Mouse (Mus musculus) neutrophil, adult 5-6 weeks (primary cell): ENCODE measurements at regions not wholly inside any gene's neighbourhood (a gene's known extent, or its start where the extent isn't known, plus 50 kb on each side); places are given as distances from the start of the nearest gene placed in this dataset.

Experiments used
- ATAC-seq: fragments of 151-379, 151-347 bp; 2 replicates; pipeline ENCODE4 v1.8.0; 2017; ENCODE audit warnings: mild to moderate bottlenecking, moderate TSS enrichment; ENCODE audit not compliant: insufficient number of reproducible peaks, poor library complexity, low FRiP score, severe bottlenecking; ENCODE audit errors: extremely low read depth

DNA sequence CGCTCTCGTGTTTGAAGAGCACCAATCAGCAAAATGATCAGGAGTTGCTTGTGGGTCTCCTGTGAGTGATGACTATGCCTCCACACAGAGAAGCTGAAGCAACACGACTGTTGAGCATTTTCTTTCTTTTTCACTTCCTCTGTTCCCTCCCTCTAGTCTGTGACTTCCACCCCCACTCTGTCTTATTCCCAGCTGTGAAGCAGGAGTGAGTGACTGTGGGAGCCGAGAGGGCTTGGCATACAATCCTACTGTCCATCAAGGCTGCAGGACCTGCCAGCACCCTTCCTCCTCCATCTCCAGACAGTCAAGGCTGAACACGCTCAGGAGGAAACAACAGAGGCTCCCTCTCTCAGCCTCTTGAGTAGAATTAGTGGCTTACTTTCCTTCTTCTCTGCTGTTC is 401.3 kb downstream of the Plcl1 start:
- ATAC-seq: no peak

DNA sequence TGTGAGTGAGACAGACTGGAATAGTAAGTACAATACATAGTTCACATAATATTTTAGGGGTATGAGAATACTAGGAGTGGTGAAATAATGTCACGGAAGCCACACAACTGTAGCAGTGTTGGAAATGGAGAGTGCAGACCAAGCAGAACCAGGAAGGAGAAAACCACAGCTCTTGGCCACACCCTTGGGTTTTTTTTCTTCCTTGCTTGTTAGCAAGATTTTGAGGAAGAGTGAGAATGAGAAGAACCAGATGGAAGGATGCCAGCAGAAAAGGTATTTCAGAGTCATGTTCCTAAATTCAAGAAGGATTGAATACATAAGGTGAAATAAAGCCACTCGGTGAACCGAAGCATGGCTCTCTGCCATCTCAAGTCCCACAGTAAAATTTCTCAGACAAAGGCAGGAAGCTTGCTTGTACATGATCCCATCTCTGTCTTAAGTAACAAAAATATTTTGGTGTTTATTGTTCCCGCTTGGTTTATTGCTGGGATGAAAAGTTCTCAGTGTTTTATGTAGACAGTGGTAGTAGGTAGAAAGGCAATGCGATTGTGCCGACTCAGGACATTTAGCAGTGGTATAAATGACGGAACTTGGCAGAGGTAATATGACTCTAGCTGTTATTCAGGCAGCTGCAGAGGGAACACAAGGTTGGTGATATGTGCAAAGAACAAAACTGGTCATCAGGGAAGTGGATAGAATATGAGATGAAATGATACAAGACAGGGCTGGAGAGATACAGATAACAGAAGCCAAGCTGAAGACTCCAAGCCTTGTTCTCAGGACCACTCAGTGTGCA is 403.2 kb downstream of the Plcl1 start:
- 0 out of 2 replicates have a peak, but pooled peaks have one; percentile 16 for ATAC-seq

DNA sequence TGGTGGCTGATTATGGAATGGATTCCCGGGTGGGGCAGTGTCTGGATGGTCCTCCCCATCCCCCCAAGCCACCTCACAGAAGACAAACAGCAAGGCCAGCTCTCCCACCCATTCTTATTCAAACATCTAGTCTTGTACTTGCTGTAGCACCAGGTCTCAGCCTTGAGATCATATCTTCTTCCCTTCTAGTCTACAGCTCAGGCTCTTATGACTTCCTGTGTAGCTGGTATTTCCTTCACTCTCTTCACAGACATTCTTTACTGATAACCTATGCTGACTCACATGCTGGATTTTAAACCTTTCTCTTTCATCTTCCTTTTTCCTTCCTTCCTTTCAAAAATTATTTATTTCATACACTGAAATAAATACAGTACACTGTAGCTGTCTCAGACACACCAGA is 406.8 kb downstream of the Plcl1 start:
- ATAC-seq: no peak

DNA sequence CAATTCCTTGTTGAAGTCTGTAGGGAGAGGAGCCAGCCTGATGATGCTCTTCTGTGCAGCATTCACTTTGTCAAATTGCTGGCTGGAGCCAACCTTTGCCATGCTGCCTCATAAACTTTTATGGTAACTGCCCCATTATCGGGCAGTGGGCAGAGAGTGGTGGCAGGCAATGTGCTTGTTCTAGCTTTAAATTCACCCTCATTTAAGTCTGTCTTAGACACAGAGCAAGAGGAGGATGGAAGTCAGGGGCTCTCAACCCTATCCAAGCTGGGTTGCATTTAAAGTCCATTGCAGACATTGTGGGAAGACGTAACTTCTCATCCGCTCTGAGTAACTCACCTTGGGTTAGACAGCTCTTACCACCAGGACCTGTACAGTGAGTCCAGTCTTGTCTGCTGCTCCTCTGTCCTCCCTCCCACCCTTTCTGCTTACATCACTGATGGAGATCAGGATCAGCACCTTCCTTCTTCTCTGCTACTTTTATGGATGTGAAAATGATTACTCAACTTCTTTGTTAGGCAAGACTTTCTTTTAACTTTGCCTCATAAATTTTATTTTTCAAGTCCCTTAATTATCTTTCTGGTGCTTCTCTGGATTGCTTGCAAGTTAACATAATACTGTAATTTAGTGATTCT is 415.3 kb downstream of the Plcl1 start:
- ATAC-seq: no peak

DNA sequence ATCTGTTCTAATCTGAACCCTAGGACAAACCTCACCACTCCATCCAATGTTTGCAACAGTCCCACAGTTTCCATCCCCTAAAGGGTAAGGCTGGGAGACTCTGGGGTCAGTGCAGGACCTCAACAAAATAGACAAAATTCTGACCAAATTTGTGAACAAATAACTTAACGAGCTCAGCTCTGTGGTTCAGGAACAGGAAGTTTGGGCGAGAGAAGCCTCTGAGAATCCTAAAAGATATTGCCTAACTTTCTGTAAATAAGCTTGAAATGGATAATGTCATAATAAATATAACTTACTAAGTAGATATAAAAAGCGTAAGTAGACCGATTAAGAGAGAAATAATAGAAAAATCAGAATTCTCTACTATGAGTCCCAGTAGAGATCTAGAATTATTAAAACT is 416.9 kb downstream of the Plcl1 start:
- ATAC-seq: no peak

DNA sequence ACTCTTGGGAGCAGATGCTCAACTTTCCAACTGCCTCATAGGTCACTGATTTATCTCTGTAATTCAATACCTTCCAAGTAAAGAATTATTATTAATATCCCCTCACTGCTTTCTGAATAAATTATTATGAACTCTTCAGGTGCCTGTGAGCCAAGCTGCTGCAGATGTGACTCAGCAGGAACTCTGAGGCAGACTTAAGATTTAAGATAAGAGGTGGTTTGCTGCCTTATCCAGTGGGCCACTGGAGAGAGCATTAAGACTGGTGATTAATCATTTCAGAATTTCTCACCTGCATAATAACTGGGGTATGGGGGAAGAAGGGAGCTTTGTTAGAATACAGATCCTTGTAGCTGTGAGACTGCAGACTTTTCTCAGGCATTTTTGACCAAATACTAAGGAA is 421.5 kb downstream of the Plcl1 start:
- no peak for ATAC-seq

DNA sequence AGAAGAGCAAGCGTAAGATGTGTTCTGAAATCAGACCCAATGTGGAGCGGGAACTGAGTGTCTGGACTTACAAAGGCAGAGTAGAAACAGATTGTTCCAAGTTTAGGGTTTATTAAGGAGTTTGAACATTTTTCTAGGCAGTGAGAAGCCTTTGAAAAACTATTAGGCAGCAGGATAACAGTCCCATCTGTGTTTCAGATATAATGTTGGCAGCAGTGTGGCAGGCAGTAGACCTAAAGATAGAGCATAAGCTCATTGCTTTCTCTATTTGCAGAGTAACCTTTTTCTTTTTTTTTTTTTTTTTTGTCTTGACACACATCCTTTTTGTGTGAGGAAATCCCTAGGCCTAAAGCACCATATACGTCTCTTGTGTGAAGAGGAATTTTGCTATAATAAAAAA is 429.6 kb downstream of the Plcl1 start:
- ATAC-seq: no peak

DNA sequence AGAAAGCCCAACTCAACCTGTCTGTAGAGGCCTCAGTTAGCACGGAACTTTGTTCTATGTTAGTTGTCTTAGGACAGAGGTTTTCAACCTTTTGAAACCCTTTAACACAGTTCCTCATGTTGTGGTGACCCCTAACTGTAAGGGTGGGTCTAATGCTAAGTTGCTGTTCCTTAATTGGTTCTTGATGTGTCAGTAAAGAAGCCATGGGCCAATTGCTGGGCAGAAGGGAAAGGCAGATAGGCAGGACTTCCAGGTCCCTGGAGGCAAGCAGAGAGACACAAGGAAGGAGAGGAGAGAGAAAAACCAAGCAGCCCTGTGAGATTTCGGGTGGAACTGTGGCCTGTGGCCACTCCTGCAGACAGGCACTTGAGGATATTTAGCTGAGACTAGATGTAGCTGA is 431.0 kb downstream of the Plcl1 start:
- ATAC-seq: no peak

DNA sequence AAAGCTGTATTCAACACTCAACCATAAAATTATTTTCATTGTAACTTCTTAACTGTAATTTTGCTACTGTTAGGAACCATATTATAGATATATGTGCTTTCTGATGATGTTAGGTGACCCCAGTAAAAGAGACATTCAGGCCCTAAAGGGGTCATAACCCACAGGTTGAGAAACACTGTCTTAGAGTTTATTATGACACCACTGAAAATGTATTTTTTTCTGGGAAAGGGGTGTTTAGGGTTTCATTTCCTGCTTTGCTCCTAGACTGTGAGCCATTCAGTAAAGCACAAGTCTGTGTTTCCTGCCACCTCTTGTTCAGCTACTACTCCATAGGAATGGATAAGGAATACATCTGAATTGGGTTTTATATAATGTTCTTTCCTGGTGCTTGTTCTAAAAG is 431.6 kb downstream of the Plcl1 start:
- ATAC-seq: no peak

DNA sequence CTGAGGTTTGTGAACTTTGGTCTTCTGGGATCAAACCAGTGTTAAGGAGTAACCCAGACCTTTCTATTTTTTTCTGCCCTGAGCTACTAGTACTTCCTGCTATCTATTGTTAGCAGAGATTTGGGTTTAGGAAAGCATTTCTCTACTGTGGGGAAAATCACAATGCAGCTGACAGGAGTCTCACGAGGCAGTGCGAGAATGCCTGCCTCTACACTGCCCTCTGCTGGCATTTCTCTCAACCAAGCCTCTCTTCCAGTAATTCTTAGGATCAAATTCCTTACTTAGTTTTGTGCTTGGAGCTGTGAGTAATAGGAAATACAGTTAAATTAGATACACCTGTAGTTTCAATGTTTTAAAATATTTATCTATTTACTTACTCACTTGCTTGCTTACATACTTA is 432.4 kb downstream of the Plcl1 start:
- no peak for ATAC-seq

DNA sequence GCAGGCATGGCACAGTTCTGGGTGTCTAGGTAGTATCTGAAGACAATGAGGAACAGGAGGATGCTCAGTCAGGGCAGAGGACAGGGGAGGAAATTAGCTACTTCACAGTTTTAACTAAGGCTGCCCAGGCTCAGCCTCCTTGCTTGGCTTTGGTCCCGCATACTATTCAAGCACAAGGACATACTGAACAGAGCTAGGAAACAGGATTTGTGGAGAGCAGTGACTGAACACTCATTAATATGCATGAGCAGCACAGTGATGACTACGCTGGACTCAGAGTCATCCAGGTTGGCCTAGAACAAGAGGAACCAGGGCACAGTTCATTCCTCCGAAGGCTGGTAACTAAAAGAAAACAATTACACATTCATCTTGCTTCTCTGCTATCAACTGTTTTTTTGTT is 443.1 kb downstream of the Plcl1 start:
- no peak for ATAC-seq

DNA sequence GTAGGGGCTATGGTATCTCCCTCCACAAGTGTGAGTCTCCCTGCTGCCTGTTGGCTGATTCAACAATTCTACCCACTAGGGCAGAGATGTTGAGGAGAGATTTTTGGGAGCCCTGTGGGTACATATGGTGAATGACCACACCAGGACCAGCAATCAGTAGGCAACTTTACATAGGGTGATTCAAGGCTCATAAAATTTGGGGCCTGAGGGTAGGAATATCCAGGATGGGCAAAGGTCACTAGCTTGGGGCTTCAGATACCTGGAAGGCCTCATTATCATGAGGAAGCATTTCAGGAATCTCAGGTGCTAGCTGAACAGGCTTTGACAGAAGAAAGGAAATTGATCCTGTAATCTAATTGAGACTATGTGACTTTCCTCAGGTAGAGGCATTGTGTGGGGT is 446.6 kb downstream of the Plcl1 start:
- no peak for ATAC-seq

DNA sequence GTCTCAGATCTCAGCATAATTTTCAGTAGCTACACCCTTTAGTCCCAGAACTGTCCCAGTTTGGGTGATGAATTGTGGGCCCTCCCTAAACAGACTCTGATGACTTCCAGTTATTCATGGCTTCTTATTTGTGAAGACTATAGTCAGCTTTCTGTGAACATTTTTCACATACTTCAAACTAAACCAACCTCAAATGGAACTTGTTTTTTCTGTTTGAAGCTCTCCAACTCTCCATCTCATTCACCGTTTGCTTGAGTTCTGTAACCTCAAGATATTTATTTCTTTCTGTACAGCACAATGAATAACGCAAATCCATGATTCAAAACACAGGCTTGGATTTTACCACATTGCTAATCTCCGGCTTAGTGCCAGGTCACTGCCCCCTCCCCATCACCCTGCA is 453.4 kb downstream of the Plcl1 start:
- no peak for ATAC-seq

DNA sequence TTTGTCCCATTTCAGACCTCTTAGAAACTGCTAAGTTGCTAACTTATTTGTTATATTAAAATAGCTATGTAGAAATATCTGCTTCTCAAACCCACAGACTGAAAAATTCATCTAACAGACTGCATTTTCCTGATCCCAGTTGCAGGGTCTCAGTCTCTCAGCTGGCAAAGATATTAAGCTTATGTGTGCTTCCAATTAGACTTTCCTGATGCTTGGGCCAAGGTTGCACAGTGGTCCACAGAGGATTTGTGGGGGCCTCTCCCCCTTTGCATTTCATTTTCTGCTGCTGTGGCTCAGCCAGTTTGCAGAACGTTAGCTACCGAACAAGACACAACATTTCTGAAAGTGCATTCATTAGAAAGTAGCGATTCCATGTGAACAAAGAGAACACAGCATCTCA is 457.4 kb downstream of the Plcl1 start:
- ATAC-seq: no peak

DNA sequence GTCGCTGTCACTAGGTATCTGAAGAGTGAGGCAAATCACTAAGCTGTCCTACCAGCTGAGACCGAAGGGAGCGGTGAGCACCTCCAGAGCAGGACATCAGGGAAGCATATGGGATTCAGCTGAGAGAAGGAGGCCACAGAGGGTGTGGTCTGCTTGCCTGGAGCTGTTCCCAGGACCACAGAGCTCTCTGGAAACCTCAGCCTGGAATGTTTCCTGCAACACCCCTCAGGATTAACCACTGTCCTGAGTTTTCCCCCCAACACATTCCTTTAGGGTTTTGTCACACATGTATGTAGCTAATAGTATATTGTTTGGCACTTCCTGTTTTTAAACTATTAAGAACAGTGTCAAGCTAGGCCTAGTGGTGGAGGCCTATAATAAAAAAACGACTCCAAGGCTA is 459.6 kb downstream of the Plcl1 start:
- no peak for ATAC-seq

DNA sequence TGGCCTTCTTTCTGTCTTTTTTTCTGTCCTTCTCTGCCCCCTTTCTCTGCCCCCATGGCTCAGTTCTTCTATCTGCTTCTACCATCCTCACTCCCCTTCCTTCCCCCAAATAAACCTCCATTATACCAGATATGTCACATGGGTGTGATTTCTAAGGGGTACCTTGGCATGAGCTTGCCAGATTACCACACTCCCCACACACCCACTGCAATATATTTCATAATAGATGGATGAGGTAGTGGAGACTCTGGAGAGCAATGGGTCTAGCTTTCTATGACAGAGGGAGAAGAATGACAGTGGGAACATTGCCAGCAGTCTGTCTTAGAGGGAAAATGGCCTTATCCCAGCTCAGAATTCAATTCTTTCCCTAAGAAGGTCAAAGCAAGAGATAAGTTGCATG is 461.0 kb downstream of the Plcl1 start:
- ATAC-seq: no peak

DNA sequence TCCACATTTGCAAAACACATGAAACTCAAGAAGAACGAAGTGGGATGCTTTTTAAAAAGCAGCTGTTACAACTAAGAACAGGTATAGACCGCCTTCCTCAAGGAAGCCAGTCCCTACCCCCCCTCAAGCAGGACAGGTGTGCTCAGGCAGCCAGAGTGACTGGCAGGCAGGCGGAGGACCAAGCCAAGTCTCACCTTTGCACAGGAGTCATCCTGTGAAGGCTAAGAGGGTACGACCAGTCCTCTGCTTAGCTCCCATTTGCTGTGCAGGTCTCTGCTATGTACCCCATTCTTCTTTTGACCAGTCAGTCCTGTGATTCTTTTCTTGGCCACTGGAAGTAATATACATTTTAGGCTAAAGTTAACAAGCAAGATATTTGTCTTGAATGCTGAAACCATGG is 467.9 kb downstream of the Plcl1 start:
- no peak for ATAC-seq

DNA sequence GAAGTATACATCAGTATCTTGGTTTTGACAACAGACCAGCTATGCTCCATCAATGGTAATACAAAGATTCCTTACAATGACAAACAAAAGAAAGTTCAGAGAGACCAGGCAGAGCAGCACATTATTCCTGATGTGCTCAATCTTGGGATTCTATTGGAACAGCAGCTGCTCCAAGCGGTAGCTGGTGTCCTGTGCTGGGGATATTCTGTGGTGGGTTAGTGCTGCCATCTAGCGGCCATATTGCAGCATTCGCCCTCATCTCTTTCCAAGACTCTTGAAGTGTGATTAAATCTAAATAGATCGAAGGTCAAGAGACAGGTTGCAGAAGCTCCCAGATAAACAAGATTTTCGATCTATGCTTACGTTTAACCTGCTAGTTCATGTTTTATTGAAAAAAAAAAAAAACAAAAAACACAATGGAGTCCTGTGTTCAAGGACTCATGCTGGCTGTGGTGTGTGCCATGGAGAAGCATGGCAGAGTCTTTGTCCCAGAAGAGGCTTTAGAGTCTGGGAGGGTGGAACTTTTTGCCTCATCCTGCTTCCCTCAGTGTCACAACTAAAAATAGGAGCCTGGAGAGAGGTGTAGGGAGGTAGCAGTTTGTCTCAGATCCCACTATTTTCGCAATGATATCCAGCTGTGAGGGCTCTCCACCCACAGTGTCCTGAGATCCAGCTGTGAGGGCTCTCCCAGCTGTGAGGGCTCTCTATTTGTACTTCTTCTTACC is 468.6 kb downstream of the Plcl1 start:
- peak; percentile 51; the same call in 1 of the 2 replicates for ATAC-seq

DNA sequence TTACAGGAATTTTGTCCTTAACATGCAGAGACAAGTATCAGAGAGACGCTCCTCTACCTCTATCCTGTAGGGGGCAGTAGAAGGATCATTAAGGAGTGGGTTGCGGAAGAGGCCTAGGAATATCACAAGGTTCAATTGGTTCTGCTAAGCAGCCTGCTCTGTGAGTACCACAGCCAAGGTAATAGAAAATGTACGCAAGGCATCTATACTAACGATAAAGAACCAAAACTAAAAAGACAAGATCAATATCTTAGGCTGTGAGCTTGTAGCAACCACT is 469.1 kb downstream of the Plcl1 start:
- ATAC-seq: no peak

DNA sequence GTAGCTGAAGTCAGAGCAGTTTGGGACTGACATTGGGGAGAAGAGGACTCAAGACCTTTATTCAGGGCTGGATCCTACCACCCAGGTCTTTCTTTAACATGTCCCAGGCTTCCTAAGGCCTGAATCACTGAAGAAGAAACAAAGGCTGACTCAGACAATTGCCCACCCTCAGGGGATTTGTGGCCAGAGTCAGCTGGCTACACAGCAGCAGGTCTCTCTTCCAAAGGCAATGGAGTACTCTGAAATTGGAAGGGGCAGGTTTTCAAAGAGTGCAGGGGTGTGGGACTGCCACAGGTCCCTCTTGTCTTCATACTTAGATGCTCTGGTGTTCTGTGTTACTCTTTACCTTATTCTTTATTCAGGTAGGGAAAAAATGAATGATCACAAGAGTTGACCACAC is 478.9 kb downstream of the Plcl1 start:
- ATAC-seq: no peak
